Mouse (Mus musculus) midbrain, embryonic 15.5 days (tissue): ENCODE measurements around the gene Taar7b. TPM values are rescaled to one million over a fixed set of nuclear protein-coding genes. Genes with fewer than 3 reads are reported as not detected.

Experiments used
- ATAC-seq: fragments of 200-750 bp; cut with Nextera tagmentation; replicated peaks from 2 replicates; pipeline ENCODE4 v1.8.0; 2017; ENCODE audit warnings: moderate TSS enrichment
- H3K27ac ChIP-seq: fragments of 300-500 bp; sonication (generic); 2 replicates; pipeline ENCODE4 v1.5.1; 2015; ENCODE audit warnings: mild to moderate bottlenecking, inconsistent platforms
- H3K27me3 ChIP-seq: fragments of 300-500 bp; sonication (generic); replicated peaks from 2 replicates; pipeline ENCODE4 v1.6.1; 2015; ENCODE audit warnings: inconsistent platforms
- H3K36me3 ChIP-seq: fragments of 300-500 bp; sonication (generic); replicated peaks from 2 replicates; pipeline ENCODE4 v1.6.1; 2015; ENCODE audit warnings: inconsistent platforms
- H3K4me1 ChIP-seq: fragments of 300-500 bp; sonication (generic); 2 replicates; pipeline ENCODE4 v1.6.1; 2015; ENCODE audit warnings: inconsistent platforms
- H3K4me2 ChIP-seq: fragments of 300-500 bp; sonication (generic); 2 replicates; pipeline ENCODE4 v1.6.1; 2015; ENCODE audit warnings: inconsistent platforms, mild to moderate bottlenecking, moderate library complexity
- H3K4me3 ChIP-seq: fragments of 300-500 bp; sonication (generic); 2 replicates; pipeline ENCODE4 v1.5.1; 2015; ENCODE audit warnings: mild to moderate bottlenecking, inconsistent platforms
- H3K9ac ChIP-seq: fragments of 300-500 bp; sonication (generic); 2 replicates; pipeline ENCODE4 v1.6.1; 2015; ENCODE audit warnings: mild to moderate bottlenecking, inconsistent platforms
- H3K9me3 ChIP-seq: fragments of 300-500 bp; sonication (generic); 2 replicates; pipeline ENCODE4 v1.6.1; 2016; ENCODE audit warnings: inconsistent platforms
- WGBS: fragments of 180-500 bp; shearing (Covaris S2); methylation state at CpG from one replicate; pipeline ENCODE4 v1.1.7; 2015; ENCODE audit warnings: mixed read lengths; 5-methylcytosine and 5-hydroxymethylcytosine counted together
- polyA plus RNA-seq: library from polyadenylated mRNA; unstranded; fragments of >200 nt; fragmentation: Nextera tagmentation; extraction: Ambion mirVana; gene quantifications from 2 replicates; pipeline ENCODE4 v1.2.1, GENCODE M21; 2015

The Taar7b gene
- not detected in 2 replicates for polyA plus RNA-seq

- ATAC-seq: no peak
- Histone ChIP-seq H3K27me3 (no peaks in the 10 kb centered on the region), H3K9ac (no peak within 1 kb of the TSS), H3K4me1 (no peaks in the 10 kb centered on the region), H3K9me3 (no peaks in the 10 kb centered on the region), H3K27ac (no peak within 1 kb of the TSS), H3K4me3 (no peak within 1 kb of the TSS), H3K36me3 (no peaks in the 10 kb centered on the region), H3K4me2 (no peak within 1 kb of the TSS)
- 86% methylated on average over 1 of the region's 1 CpGs for WGBS
Measured at GRCm38 (mm10) chr10:23999639-24000038, at the start of gene Taar7b. TSS of gene Taar7b (plus strand) at chr10:23999939.

DNA sequence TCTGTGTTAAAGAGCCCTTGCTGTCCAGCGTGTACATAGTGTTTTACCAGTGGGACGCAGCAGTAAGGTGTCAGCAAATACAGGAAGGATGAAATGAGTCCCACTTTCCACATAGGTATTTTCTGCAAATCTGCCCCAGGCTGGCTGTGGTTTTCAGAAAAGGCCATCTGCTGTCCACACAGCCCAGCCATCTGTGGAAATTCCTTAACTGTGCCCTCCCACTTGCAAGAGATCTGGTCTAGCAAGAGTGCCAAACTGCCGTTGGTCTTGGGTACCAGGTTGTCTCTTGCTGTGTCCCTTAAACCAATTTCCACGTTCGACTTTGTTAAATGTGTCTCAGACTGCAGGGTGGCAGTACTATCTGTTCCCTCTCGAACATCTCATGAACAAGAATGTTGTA is 48.0 kb upstream of the Taar7b start:
- Histone ChIP-seq H3K4me1 (no peaks in the 10 kb centered on the region), H3K27me3 (no peaks in the 10 kb centered on the region), H3K9ac (no peak overlapping the region), H3K9me3 (no peaks in the 10 kb centered on the region), H3K4me2 (no peak overlapping the region), H3K27ac (no peak overlapping the region), H3K36me3 (no peaks in the 10 kb centered on the region), H3K4me3 (no peak overlapping the region)
- 89% methylated on average over 6 of the region's 6 CpGs for WGBS
- ATAC-seq: no peak

DNA sequence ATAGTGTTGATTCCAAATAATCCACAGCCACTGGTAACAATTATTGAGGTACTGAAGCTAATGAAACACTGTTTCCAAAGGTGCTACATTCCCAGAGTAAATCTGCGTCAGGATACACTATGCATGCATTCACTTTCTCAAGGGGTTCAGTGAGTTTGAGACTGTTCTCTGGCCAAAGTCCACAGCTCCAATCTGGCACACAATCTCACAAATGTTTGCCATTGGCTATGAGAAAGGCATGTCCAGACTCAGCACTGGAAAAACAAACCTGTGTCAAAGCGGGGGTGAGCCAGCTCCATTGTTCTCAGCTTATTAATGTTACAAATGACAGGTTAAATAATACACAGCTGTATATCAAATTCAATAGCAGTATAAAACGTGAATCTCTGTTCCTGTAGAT is 40.7 kb upstream of the Taar7b start:
- WGBS: 71% methylated on average over 3 of the region's 3 CpGs
- Histone ChIP-seq H3K36me3 (no peaks in the 10 kb centered on the region), H3K9me3 (no peaks in the 10 kb centered on the region), H3K27me3 (no peaks in the 10 kb centered on the region), H3K9ac (no peak overlapping the region), H3K4me3 (no peak overlapping the region), H3K4me1 (no peaks in the 10 kb centered on the region), H3K4me2 (no peak overlapping the region), H3K27ac (no peak overlapping the region)
- ATAC-seq: no peak

GRCm38 (mm10) chr10:23960444-23960915 is 39.3 kb upstream of the Taar7b start, which contains the start of gene Taar4:
TSS of gene Taar4 (plus strand) at chr10:23960494.
- Histone ChIP-seq H3K9ac (no peak within 1 kb of the TSS), H3K27me3 (no peaks in the 10 kb centered on the region), H3K4me1 (no peaks in the 10 kb centered on the region), H3K4me3 (no peak within 1 kb of the TSS), H3K27ac (no peak within 1 kb of the TSS), H3K36me3 (no peaks in the 10 kb centered on the region), H3K9me3 (no peaks in the 10 kb centered on the region), H3K4me2 (no peak within 1 kb of the TSS)
- 96% methylated on average over 13 of the region's 13 CpGs for WGBS
- ATAC-seq: no peak

DNA sequence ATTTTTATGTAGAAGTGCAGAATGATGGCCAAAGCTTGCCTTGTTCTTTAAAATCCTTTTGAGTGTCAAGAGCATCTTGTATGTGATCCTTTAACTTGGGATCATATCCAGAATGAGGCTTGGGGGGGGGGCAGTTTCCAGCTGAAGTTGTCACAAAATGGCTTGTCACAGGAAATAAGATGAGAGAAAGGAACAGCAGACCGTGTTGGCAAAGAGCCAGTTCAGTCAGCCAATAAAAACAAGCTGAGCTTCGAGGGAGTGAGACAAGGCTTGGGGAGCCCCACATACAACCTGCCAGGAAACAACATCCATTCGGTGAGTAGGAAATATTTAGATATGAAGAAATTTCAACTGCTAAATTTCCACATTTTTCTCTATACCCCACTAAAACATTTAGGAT is 36.3 kb upstream of the Taar7b start:
- ATAC-seq: no peak
- Histone ChIP-seq H3K4me2 (no peak overlapping the region), H3K36me3 (no peaks in the 10 kb centered on the region), H3K27ac (no peak overlapping the region), H3K4me3 (no peak overlapping the region), H3K9me3 (no peaks in the 10 kb centered on the region), H3K4me1 (no peaks in the 10 kb centered on the region), H3K9ac (no peak overlapping the region), H3K27me3 (no peaks in the 10 kb centered on the region)
- WGBS: 59% methylated on average over 3 of the region's 3 CpGs

DNA sequence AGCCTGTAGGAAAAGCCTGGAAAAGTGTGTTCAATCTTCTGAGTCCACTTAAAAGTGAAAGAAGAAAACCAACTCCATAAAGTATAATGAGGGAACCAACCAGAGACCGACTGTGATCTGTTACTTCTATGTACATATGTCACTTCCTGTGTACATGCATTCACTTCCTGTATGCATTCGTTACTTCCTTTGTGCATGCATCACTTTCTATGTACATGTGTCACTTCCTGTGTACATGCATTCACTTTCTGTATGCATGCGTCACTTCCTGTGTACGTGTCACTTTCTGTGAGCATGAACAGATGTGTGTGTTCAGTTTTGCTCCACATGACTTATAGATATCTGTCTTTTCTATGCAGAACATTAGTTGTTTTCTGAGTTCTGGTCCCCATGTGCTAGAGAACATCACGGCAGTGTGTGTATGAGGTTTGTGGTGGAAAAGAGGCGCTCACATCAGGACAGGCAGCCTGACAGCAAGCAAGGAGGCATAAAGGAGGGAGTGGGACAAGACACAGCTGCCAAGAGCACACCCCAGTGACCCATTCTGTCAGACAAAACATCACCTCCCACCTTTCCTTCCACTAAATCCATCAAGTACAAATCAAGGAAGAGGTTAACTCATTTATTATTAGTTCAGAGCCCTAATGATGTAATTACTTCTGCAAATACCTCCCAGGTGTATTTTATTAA is 34.7 kb upstream of the Taar7b start:
- no peaks in the 10 kb centered on the region for H3K36me3 ChIP-seq
- H3K27me3 ChIP-seq: no peaks in the 10 kb centered on the region
- H3K9ac ChIP-seq: no peak overlapping the region
- H3K9me3 ChIP-seq: no peaks in the 10 kb centered on the region
- no peak overlapping the region for H3K27ac ChIP-seq
- H3K4me3 ChIP-seq: no peak overlapping the region
- no peak overlapping the region for H3K4me2 ChIP-seq
- no peak for ATAC-seq
- no peaks in the 10 kb centered on the region for H3K4me1 ChIP-seq
- 93% methylated on average over 6 of the region's 6 CpGs for WGBS

DNA sequence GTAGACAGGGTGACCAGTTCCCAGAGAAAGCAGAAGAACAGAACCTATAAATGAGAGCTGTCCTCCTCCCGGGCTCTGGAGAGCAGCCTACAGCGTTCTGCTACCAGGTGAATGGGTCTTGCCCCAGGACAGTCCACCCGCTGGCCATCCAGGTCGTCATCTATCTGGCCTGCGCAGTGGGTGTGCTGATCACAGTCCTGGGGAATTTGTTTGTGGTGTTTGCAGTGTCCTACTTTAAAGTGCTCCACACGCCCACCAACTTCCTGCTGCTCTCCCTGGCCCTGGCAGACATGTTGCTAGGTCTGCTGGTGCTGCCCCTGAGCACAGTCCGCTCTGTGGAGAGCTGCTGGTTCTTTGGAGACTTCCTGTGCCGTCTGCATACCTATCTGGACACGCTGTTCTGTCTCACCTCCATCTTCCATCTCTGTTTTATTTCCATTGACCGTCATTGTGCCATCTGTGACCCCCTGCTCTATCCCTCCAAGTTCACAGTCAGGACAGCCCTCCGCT is 29.0 kb upstream of the Taar7b start, which contains the start of gene Taar5:
Gene Taar5, plus strand, starts transcription at position 51 of the 510 bp plus-strand sequence.
- Histone ChIP-seq H3K36me3 (no peaks in the 10 kb centered on the region), H3K9me3 (no peaks in the 10 kb centered on the region), H3K27me3 (no peaks in the 10 kb centered on the region), H3K9ac (no peak within 1 kb of the TSS), H3K4me1 (no peaks in the 10 kb centered on the region), H3K4me2 (no peak within 1 kb of the TSS), H3K27ac (no peak within 1 kb of the TSS), H3K4me3 (no peak within 1 kb of the TSS)
- ATAC-seq: no peak
- WGBS: 92% methylated on average over 11 of the region's 11 CpGs

DNA sequence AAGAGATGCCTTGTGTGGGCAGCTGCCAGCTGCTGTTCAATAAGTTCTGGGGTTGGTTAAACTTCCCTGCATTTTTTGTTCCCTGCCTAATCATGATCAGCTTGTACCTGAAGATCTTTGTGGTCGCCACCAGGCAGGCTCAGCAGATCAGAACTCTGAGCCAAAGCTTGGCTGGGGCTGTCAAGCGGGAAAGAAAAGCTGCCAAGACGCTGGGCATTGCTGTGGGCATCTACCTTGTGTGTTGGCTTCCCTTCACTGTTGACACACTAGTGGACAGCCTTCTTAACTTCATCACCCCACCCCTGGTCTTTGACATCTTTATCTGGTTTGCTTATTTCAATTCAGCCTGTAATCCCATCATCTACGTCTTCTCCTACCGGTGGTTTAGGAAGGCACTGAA is 28.5 kb upstream of the Taar7b start:
- Histone ChIP-seq H3K4me3 (no peak overlapping the region), H3K9ac (no peak overlapping the region), H3K4me2 (no peak overlapping the region), H3K4me1 (no peaks in the 10 kb centered on the region), H3K27ac (no peak overlapping the region), H3K9me3 (no peaks in the 10 kb centered on the region), H3K27me3 (no peaks in the 10 kb centered on the region), H3K36me3 (no peaks in the 10 kb centered on the region)
- no peak for ATAC-seq
- WGBS: 70% methylated on average over 5 of the region's 5 CpGs

GRCm38 (mm10) chr10:23977958-23978357 is 21.8 kb upstream of the Taar7b start:
- Histone ChIP-seq H3K36me3 (no peaks in the 10 kb centered on the region), H3K9me3 (no peaks in the 10 kb centered on the region), H3K9ac (no peak overlapping the region), H3K4me2 (no peak overlapping the region), H3K27me3 (no peaks in the 10 kb centered on the region), H3K4me3 (no peak overlapping the region), H3K27ac (no peak overlapping the region), H3K4me1 (no peaks in the 10 kb centered on the region)
- WGBS: 36% methylated on average over 4 of the region's 4 CpGs
- ATAC-seq: no peak

DNA sequence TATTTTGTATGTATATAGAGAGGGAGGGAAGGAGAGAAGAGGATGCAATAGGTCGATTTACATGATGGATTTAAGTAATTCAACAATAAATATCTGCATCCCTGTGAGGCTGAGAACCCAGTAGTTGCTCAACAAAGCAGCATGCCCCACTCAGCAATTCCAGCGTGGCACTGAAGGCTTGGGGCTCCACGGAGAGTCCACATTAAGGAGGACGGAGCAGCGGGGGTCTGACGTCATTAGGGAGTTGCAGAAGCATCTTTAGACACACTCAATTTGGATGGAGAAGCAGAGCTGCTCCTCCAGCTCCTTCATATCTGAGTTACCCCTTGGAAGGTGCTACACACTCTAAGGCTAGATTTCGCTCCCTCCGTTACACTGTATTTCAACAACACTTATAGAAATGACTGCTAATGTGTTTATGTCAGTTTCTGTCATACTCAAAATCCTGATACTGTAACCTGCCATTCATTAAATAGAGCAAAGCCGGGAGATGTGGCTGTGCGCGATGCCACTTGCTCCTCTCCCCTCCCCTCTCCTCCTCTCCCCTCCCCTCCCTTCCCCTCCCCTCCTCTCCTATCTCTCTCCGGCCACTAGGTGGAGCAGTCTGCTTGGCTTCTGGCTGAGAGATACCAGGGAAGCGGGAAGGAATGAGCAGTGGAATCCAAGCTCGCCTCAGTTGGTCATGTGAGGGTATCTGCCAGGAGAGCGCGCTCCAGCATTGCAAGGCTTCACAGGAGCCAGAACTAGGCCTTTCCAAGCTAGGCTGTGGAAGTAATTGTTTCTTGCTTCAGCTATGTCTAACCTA is 20.6 kb upstream of the Taar7b start:
- peak; percentile 84 for ATAC-seq
- H3K36me3 ChIP-seq: no peaks in the 10 kb centered on the region
- H3K9ac ChIP-seq: no peak overlapping the region
- H3K27ac ChIP-seq: no peak overlapping the region
- no peak overlapping the region for H3K4me2 ChIP-seq
- 40% methylated on average over 16 of the region's 16 CpGs for WGBS
- H3K4me3 ChIP-seq: no peak overlapping the region
- H3K4me1 ChIP-seq: no peaks in the 10 kb centered on the region
- no peaks in the 10 kb centered on the region for H3K9me3 ChIP-seq
- no peaks in the 10 kb centered on the region for H3K27me3 ChIP-seq

GRCm38 (mm10) chr10:23985546-23985945 is 14.2 kb upstream of the Taar7b start, which contains the start of gene Taar6:
TSS of gene Taar6 (minus strand) at chr10:23985646.
- Histone ChIP-seq H3K27me3 (no peaks in the 10 kb centered on the region), H3K4me1 (no peaks in the 10 kb centered on the region), H3K27ac (no peak within 1 kb of the TSS), H3K4me2 (no peak within 1 kb of the TSS), H3K4me3 (no peak within 1 kb of the TSS), H3K9ac (no peak within 1 kb of the TSS), H3K36me3 (no peaks in the 10 kb centered on the region), H3K9me3 (no peaks in the 10 kb centered on the region)
- no peak for ATAC-seq
- 83% methylated on average over 8 of the region's 8 CpGs for WGBS

GRCm38 (mm10) chr10:23986419-23986818 is 13.3 kb upstream of the Taar7b start:
- H3K9ac ChIP-seq: no peak overlapping the region
- H3K27ac ChIP-seq: no peak overlapping the region
- no peak for ATAC-seq
- H3K4me2 ChIP-seq: no peak overlapping the region
- H3K9me3 ChIP-seq: no peaks in the 10 kb centered on the region
- no peaks in the 10 kb centered on the region for H3K36me3 ChIP-seq
- H3K4me1 ChIP-seq: no peaks in the 10 kb centered on the region
- H3K4me3 ChIP-seq: no peak overlapping the region
- H3K27me3 ChIP-seq: no peaks in the 10 kb centered on the region
- 78% methylated on average over 5 of the region's 5 CpGs for WGBS
